Mouse (Mus musculus) CD4-positive, CD25-positive, alpha-beta regulatory T cell, adult 2 months (primary cell): ENCODE measurements around the gene Wfdc16.
"Not testable (repeated sequence)": the region's sequence is repeated elsewhere in the genome, so short reads cannot be mapped to it uniquely, and the experiment has no call there.

Experiments
- DNase-seq: peaks from one replicate; pipeline ENCODE4 v3.0.0-alpha.2; 2012; ENCODE audit warnings: low read depth, low spot score

Gene Wfdc16

DNA sequence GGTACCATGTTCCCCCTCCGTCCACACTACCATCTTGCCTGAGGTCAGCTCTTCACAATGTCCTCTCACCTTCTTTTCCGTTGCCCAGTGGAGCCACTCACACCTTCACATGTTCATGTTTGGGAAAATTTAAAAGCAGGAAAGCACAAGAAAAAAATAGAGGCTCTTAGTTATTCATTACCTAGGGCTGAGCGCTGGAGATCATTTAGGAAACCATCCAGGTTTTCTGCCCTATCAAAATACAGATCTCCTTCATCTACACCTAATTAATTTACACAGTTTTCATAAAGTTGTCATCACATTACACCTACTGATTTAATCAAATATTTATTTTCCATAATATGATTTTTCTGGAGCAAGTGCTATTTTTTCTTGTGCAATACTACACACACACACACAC is at the start of gene Wfdc16:
Wfdc16 (minus strand) TSS at position 101 of the 400 bp plus-strand sequence.
- no peak for DNase-seq

- no peak for DNase-seq
Observed at GRCm38 (mm10) chr2:164684807-164685206, 46.2 kb upstream of the Wfdc16 start, which contains the start of gene Wfdc13. Wfdc13 (plus strand) TSS chr2:164685107.

DNA sequence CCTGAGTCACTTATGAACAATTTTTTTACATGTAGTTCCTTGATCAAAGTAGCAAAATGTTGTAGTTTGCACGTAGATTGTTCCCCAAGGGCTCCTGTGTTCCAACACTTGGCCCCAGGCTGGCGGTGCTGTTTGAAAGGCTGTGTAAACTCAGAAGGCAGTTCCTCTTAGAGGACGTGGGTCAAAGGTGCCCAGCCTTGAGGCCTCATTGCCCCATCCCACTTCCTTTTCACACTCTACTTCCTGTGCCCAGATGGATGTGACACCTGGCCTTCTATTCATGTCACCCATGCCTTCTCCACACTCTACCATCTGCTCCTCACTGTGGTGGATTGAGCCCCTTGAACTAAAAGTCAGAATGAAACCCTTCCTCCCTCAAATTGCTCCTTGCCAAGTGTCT is 41.3 kb upstream of the Wfdc16 start:
- DNase-seq: no peak

- peak; percentile 77 for DNase-seq
Observed at GRCm38 (mm10) chr2:164678848-164679625, 40.4 kb upstream of the Wfdc16 start.

- no peak for DNase-seq
Observed at GRCm38 (mm10) chr2:164676916-164677685, 38.5 kb upstream of the Wfdc16 start.

DNA sequence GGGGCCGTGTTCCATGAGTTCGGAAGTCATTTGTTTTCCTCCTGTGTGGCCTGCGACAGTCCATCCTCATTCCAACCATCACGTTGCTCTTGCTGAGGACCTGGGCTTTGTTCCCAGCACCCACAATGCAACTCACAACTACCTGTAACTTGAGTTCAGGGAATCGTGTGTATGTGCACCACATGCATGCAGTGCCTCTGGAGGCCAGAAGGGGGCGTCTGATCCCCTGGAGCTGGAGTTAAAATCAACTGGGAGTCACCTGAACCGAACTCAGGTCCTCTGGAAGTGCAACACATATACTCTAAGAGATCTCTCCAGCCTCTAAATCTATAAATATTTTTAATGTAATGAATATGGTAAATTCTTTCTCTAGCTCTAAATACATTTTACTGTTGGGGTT is 37.5 kb upstream of the Wfdc16 start:
- DNase-seq: no peak

DNA sequence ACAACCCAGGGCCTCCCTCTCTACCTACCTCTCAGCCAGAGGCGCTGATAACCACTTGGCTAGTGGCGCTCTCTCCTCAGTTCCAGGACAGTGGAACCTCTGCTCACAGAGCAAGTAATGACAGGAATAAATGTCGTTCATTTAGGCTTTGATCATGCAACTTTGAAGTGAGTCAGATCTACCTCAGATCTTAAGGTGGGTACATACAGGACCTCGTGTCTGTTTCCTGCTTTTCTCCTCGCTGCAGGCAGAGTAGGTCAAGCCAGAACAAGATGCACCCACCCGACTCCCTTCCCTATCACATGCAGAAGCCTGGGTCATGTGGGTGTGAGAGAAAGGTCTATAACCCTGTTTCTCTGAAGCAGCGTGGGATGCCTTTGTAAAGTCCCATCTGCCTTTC is 35.4 kb upstream of the Wfdc16 start, which contains the start of gene Wfdc11:
Wfdc11 (minus strand) TSS at position 101 of the 400 bp plus-strand sequence.
- no peak for DNase-seq

DNA sequence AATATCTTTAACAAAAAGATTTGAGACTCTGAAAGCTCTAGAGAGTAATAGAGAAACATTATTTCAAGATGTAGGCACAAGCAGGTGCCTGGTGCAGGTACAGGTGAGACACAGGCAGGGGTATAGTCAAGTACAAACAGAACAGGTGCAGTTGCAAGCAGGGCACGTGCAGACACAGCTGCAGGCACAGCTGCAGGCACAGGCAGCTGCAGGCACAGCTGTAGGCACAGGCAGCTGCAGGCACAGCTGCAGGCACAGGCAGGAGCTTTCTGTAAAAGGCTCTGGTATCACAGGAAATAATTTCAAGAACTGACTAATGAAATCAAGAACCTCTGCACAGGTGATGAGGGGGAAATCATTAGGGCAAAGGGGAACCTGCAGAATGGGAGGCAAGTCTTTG is 32.3 kb upstream of the Wfdc16 start:
- DNase-seq: no peak

- DNase-seq: no peak
Observed at GRCm38 (mm10) chr2:164670261-164670660, 31.7 kb upstream of the Wfdc16 start.

DNA sequence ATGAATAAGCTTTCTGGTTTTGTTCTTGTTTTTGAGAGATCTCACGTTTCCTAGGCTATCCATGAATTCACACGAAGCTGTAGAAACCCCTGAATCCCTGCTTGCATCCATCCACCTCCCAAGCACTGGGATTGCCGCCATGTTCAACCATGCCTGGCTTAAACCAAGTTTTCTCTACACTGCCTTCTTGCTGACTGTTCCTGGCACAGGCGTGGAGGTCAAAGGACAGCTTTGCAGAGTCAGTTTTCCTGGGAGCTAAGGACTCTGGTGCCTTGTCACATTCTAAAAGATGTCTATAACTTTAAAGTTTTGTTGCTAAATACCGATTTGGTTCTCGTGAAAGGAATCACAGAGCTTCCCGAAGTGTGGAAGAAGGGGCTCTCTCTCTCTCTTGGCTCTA is 26.3 kb upstream of the Wfdc16 start:
- DNase-seq: no peak

GRCm38 (mm10) chr2:164656483-164656882 is 17.9 kb upstream of the Wfdc16 start, which contains the start of gene Wfdc9:
Wfdc9 (minus strand) TSS chr2:164656583.
- DNase-seq: no peak

- peak; percentile 45 for DNase-seq
Observed at GRCm38 (mm10) chr2:164655858-164656257, 17.3 kb upstream of the Wfdc16 start, which contains the start of gene Wfdc10. Wfdc10 (plus strand) TSS chr2:164656046.

GRCm38 (mm10) chr2:164641881-164642673 is 3.5 kb upstream of the Wfdc16 start:
- DNase-seq: no peak

DNA sequence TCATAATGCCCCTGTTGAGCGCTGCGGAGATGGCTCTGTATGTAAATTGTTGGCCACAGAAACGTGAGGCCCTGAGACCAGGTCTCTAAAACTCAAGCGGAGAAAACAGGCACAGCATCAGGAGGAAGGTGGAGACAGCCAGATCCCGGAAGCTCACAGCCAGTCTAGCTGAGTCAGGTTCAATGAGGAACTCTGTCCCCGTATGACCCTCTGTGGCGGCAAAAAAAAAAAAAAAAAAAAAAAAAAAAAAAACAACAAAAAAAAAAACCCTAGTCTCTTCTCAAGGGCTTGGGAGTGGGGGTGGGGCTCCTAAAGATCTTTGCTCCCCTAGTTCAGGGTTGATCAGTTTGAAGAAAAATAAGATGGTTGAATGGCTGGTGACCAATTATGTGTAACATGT is 2.5 kb upstream of the Wfdc16 start:
- DNase-seq: no peak

GRCm38 (mm10) chr2:164635266-164635665 is 3.3 kb downstream of the Wfdc16 start:
- DNase-seq: peak; percentile 17

GRCm38 (mm10) chr2:164621775-164622174 is 16.8 kb downstream of the Wfdc16 start:
- no peak for DNase-seq

DNA sequence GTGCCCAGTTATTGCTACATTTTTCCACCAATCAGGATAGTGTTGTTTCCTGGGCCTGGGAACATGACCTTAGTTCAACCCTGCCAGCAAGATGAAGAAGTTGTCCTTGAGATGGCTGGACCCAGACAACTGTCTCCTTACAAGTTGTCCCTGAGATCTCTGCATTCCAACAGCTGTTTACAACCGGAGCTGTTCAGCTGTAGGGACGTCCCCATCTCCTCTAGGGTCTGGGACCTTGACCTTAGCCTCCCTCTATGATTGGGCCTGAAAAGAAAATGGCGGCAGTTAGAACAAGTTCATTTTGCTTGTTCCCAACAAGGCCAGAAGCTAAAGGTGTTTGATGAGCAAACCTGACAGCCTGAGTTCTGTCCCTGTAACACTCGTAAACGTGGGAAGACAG is 19.5 kb downstream of the Wfdc16 start:
- DNase-seq: no peak

- DNase-seq: no peak
Observed at GRCm38 (mm10) chr2:164615386-164615785, 23.2 kb downstream of the Wfdc16 start.

DNA sequence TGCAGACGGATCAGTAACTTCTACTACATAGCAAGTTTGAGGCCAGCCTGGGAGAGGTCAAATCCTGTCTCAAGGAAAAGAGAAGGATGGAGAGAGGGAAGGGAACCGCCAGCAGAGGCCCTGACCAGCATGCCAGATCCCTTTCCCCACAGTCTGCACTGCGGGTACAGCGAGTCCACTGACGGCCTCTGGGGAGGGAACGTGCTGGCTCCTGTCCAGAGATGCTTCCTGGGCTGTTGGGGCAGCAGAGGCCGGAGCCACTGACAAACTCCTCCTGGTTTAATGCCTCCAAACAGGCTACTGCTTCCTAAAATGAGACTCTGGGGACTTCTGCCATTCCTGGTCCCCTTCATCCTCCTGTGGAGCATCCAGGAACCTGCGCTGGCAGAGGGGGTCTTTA is 25.1 kb downstream of the Wfdc16 start, which contains the start of the genes Wfdc6b and Wfdc8:
Wfdc6b (plus strand) TSS at position 52 of the 400 bp plus-strand sequence.
Wfdc8 (minus strand) TSS at position 156 of the 400 bp plus-strand sequence.
- DNase-seq: not testable (repeated sequence)

DNA sequence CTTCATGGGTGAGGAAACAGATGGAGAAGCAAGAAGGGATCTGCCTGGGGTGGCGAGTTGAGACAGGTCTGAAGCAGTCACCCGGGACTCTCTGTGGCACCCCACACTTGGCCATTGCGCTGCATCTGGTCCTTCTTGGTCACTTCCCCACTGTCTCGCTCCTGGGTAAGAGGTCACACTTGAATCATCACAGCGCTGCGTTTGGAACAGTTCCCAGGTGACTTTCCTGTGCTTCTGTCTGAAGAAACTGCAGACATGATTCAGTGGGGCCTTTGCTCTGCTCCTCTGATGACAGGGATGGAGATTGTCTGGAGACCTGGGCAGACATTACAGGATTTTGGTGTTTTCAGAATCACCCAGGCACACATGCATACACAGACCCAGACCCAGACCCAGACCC is 29.8 kb downstream of the Wfdc16 start:
- DNase-seq: no peak

DNA sequence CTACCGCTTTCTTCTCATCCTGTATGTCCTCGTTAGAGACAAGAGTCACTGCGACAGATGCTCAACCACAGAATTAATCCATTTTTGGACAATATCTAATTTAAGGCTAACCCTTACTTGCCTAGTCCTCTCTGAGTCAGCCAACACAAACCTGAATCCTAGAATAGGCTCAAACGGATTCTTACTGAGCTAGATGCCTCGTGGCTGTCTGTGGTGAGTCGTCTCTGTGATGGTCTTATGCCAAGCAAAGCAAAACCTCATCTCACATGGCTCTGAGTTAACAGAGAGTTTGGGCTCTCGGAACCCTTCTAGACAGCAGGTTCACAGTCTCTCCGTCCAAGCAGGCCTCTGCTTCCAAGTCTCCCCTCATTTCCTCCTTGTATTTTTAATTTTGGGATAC is 34.2 kb downstream of the Wfdc16 start:
- DNase-seq: no peak

DNA sequence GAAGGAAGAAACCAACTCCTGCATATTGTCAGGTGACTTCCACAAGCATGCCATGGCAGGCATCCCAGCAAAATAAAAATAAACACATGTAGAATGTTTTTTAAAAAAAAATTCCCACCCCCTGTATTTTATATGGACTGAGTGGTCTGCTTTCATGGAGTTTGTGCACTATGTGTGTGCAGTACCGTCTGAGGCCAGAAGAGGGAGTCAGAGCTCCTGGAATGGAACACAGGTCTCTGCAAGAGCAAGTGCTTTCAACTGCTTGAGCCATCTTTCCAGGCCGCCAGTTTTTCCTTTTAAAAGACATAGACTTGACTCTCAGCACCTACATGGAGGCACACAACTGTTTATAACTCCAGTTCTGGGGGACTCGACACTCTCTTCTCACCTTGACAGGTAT is 35.1 kb downstream of the Wfdc16 start:
- no peak for DNase-seq
